Mouse (Mus musculus): ENCODE measurements around the gene Ube2q1. TPM values are rescaled to one million over a fixed set of nuclear protein-coding genes. Genes with fewer than 3 reads are reported as not detected.
A peak's percentile ranks its signal among the peaks of the same experiment; 100 is the strongest.
"Not testable (repeated sequence)": the region's sequence is repeated elsewhere in the genome, so short reads cannot be mapped to it uniquely, and the experiment has no call there.

Gene Ube2q1
- polyA plus RNA-seq, 1 experiment, result 26.2 TPM

GRCm38 (mm10) chr3:89786275-89786674 lies 12.9 kb downstream of the Ube2q1 start:
- H3K4me3 ChIP-seq (ENCODE audit: low read depth, low read length), result no peak overlapping the region
- no peaks in the 10 kb centered on the region for H3K27me3 ChIP-seq (ENCODE audit: control insufficient read depth, insufficient read depth, low read length)
- no peak overlapping the region for H3K27ac ChIP-seq (ENCODE audit: insufficient read depth, low read depth, low read length)
- TF ChIP-seq POLR2A (IDR thresholded peaks at IDR 0.05; ENCODE audit: low read depth, low read length) (no peak), CTCF (IDR thresholded peaks at IDR 0.05; ENCODE audit: extremely low read depth, insufficient read length, insufficient replicate concordance, low read depth, low read length) (no peak)
- H3K36me3 ChIP-seq (ENCODE audit: control insufficient read depth, insufficient read depth, low read length), result peaks cover 23% of the 10 kb centered on the region
- WGBS, result 95% methylated on average over 6 of the region's 6 CpGs
- H3K4me1 ChIP-seq (ENCODE audit: control insufficient read depth, insufficient read depth, insufficient read length, low read length), result peaks cover 3% of the 10 kb centered on the region

- H3K27me3 ChIP-seq (ENCODE audit: control insufficient read depth, insufficient read depth, low read length), result no peaks in the 10 kb centered on the region
- WGBS, result 76% methylated on average over 16 of the region's 16 CpGs
These were observed 15.4 kb downstream of the Ube2q1 start for GRCm38 (mm10) chr3:89788680-89789352.

GRCm38 (mm10) chr3:89794616-89795015 lies 21.2 kb downstream of the Ube2q1 start:
- Histone ChIP-seq H3K4me3 (ENCODE audit: low read depth, low read length) (no peak overlapping the region), H3K36me3 (ENCODE audit: control insufficient read depth, insufficient read depth, low read length) (no peaks in the 10 kb centered on the region), H3K4me1 (ENCODE audit: control insufficient read depth, insufficient read depth, insufficient read length, low read length) (peaks cover 2% of the 10 kb centered on the region; the same call in 1 of the 2 replicates), H3K27ac (ENCODE audit: insufficient read depth, low read depth, low read length) (no peak overlapping the region), H3K27me3 (ENCODE audit: control insufficient read depth, insufficient read depth, low read length) (no peaks in the 10 kb centered on the region)
- no peak for TF ChIP-seq POLR2A (IDR thresholded peaks at IDR 0.05; ENCODE audit: low read depth, low read length)
- no peak for TF ChIP-seq CTCF (IDR thresholded peaks at IDR 0.05; ENCODE audit: extremely low read depth, insufficient read length, insufficient replicate concordance, low read depth, low read length)
- 48% methylated on average over 2 of the region's 2 CpGs for WGBS

More at GRCm38 (mm10) chr3:89788680-89789352, 15.4 kb downstream of the Ube2q1 start:
- TF ChIP-seq POLR2A (IDR thresholded peaks at IDR 0.05; ENCODE audit: low read depth, low read length), result no peak
- TF ChIP-seq CTCF (IDR thresholded peaks at IDR 0.05; ENCODE audit: extremely low read depth, insufficient read length, insufficient replicate concordance, low read depth, low read length), result no peak
- Histone ChIP-seq H3K36me3 (ENCODE audit: control insufficient read depth, insufficient read depth, low read length) (no peaks in the 10 kb centered on the region), H3K4me3 (ENCODE audit: low read depth, low read length) (no peak overlapping the region), H3K27ac (ENCODE audit: insufficient read depth, low read depth, low read length) (no peak overlapping the region), H3K4me1 (ENCODE audit: control insufficient read depth, insufficient read depth, insufficient read length, low read length) (peaks cover 2% of the 10 kb centered on the region)

- Histone ChIP-seq H3K4me1 (ENCODE audit: control insufficient read depth, insufficient read depth, insufficient read length, low read length) (peaks cover 2% of the 10 kb centered on the region; the same call in 1 of the 2 replicates), H3K4me3 (ENCODE audit: low read depth, low read length) (no peak overlapping the region), H3K27me3 (ENCODE audit: control insufficient read depth, insufficient read depth, low read length) (no peaks in the 10 kb centered on the region), H3K36me3 (ENCODE audit: control insufficient read depth, insufficient read depth, low read length) (no peaks in the 10 kb centered on the region), H3K27ac (ENCODE audit: insufficient read depth, low read depth, low read length) (peak overlapping the region; percentile 14; the same call in 1 of the 2 replicates)
- TF ChIP-seq CTCF (IDR thresholded peaks at IDR 0.05; ENCODE audit: extremely low read depth, insufficient read length, insufficient replicate concordance, low read depth, low read length) (no peak), POLR2A (IDR thresholded peaks at IDR 0.05; ENCODE audit: low read depth, low read length) (no peak)
- 59% methylated on average over 5 of the region's 5 CpGs for WGBS
These were observed 22.3 kb downstream of the Ube2q1 start for GRCm38 (mm10) chr3:89795746-89796145.

GRCm38 (mm10) chr3:89796358-89796757 lies 22.9 kb downstream of the Ube2q1 start:
- Histone ChIP-seq H3K4me3 (ENCODE audit: low read depth, low read length) (no peak overlapping the region), H3K27me3 (ENCODE audit: control insufficient read depth, insufficient read depth, low read length) (no peaks in the 10 kb centered on the region), H3K36me3 (ENCODE audit: control insufficient read depth, insufficient read depth, low read length) (no peaks in the 10 kb centered on the region), H3K27ac (ENCODE audit: insufficient read depth, low read depth, low read length) (peak overlapping the region; percentile 14; the same call in 1 of the 2 replicates), H3K4me1 (ENCODE audit: control insufficient read depth, insufficient read depth, insufficient read length, low read length) (peaks cover 2% of the 10 kb centered on the region; the same call in 1 of the 2 replicates)
- WGBS, result 31% methylated on average over 4 of the region's 4 CpGs
- TF ChIP-seq CTCF (IDR thresholded peaks at IDR 0.05; ENCODE audit: extremely low read depth, insufficient read length, insufficient replicate concordance, low read depth, low read length), result no peak
- no peak for TF ChIP-seq POLR2A (IDR thresholded peaks at IDR 0.05; ENCODE audit: low read depth, low read length)

GRCm38 (mm10) chr3:89798518-89798917 lies 25.1 kb downstream of the Ube2q1 start:
- WGBS, result 66% methylated on average over 3 of the region's 3 CpGs

GRCm38 (mm10) chr3:89799476-89799875 lies 26.1 kb downstream of the Ube2q1 start:
- WGBS, result 44% methylated on average over 13 of the region's 13 CpGs

More at GRCm38 (mm10) chr3:89798518-89798917, 25.1 kb downstream of the Ube2q1 start:
- no peak overlapping the region for H3K27ac ChIP-seq (ENCODE audit: insufficient read depth, low read depth, low read length)
- TF ChIP-seq POLR2A (IDR thresholded peaks at IDR 0.05; ENCODE audit: low read depth, low read length) (no peak), CTCF (IDR thresholded peaks at IDR 0.05; ENCODE audit: extremely low read depth, insufficient read length, insufficient replicate concordance, low read depth, low read length) (no peak)
- H3K27me3 ChIP-seq (ENCODE audit: control insufficient read depth, insufficient read depth, low read length), result no peaks in the 10 kb centered on the region
- H3K36me3 ChIP-seq (ENCODE audit: control insufficient read depth, insufficient read depth, low read length), result no peaks in the 10 kb centered on the region
- no peak overlapping the region for H3K4me3 ChIP-seq (ENCODE audit: low read depth, low read length)
- H3K4me1 ChIP-seq (ENCODE audit: control insufficient read depth, insufficient read depth, insufficient read length, low read length), result peaks cover 9% of the 10 kb centered on the region; the same call in 1 of the 2 replicates

GRCm38 (mm10) chr3:89800078-89800477 lies 26.7 kb downstream of the Ube2q1 start:
- not testable (repeated sequence) for H3K27ac ChIP-seq (ENCODE audit: insufficient read depth, low read depth, low read length); H3K36me3 ChIP-seq (ENCODE audit: control insufficient read depth, insufficient read depth, low read length); H3K27me3 ChIP-seq (ENCODE audit: control insufficient read depth, insufficient read depth, low read length); H3K4me3 ChIP-seq (ENCODE audit: low read depth, low read length); H3K4me1 ChIP-seq (ENCODE audit: control insufficient read depth, insufficient read depth, insufficient read length, low read length)
- WGBS, result 88% methylated on average over 3 of the region's 3 CpGs

More at GRCm38 (mm10) chr3:89799476-89799875, 26.1 kb downstream of the Ube2q1 start:
- no peak for TF ChIP-seq CTCF (IDR thresholded peaks at IDR 0.05; ENCODE audit: extremely low read depth, insufficient read length, insufficient replicate concordance, low read depth, low read length)
- TF ChIP-seq POLR2A (IDR thresholded peaks at IDR 0.05; ENCODE audit: low read depth, low read length), result no peak
- Histone ChIP-seq H3K27me3 (ENCODE audit: control insufficient read depth, insufficient read depth, low read length) (no peaks in the 10 kb centered on the region), H3K36me3 (ENCODE audit: control insufficient read depth, insufficient read depth, low read length) (no peaks in the 10 kb centered on the region), H3K27ac (ENCODE audit: insufficient read depth, low read depth, low read length) (no peak overlapping the region), H3K4me3 (ENCODE audit: low read depth, low read length) (no peak overlapping the region), H3K4me1 (ENCODE audit: control insufficient read depth, insufficient read depth, insufficient read length, low read length) (peaks cover 9% of the 10 kb centered on the region; the same call in 1 of the 2 replicates)
